Mouse (Mus musculus): ENCODE data around the gene Olfr1026. TPM values are rescaled to one million over a fixed set of nuclear protein-coding genes. Genes with fewer than 3 reads are reported as not detected.

The Olfr1026 gene
- polyA plus RNA-seq (2016; fragmentation: Nextera tagmentation; extraction: Ambion mirVana), result not detected in 2 replicates

DNA sequence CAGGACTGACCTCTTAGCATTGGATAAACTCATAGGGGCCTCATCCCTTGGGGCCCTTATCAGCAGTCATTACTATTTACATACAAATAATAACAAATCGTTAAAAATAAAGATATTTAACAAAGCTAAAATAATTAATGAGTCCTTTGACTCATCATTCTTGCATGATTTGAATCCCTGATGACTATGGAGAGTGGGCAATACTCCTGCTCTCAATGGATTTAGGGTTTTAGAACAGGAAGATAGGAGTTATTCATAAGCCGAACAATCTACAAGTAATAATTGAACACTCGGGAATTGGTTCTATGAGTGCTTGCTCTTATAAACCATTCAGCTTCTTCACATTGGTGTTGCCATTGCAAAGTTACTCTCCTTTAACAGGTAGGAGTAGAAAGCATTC lies at the start of gene Olfr1026:
Gene Olfr1026, plus strand, starts transcription at position 301 of the 400 bp plus-strand sequence.
- H3K27ac ChIP-seq, result no peak within 1 kb of the TSS
- no peaks in the 10 kb centered on the region for H3K27me3 ChIP-seq (ENCODE audit: insufficient read depth, poor library complexity, severe bottlenecking)
- H3K36me3 ChIP-seq, result no peaks in the 10 kb centered on the region
- WGBS, result 78% methylated on average over 3 of the region's 3 CpGs
- no peaks in the 10 kb centered on the region for H3K9me3 ChIP-seq
- no peak within 1 kb of the TSS for H3K4me3 ChIP-seq
- no peak for DNase-seq (ENCODE audit: low spot score)
- H3K4me1 ChIP-seq, result no peaks in the 10 kb centered on the region

DNA sequence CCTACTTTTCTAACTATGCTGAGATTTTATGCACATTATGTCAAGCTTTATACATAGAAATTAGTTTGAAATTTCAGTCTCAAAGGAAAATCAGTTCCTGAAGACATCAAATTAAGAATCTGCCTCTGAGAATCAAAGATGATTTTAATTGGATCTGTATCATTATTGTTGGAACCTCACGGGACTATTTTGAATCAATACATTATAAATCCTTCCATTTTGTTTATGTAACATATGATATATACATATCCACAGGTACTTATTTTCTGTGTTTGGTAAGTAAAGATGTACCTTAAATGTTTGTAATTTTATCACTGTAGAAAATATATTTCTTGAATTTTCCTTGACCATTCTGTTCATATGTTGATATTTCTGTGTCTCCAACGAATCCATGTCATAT lies 36.0 kb upstream of the Olfr1026 start, which contains the start of gene Olfr1023:
Gene Olfr1023, plus strand, starts transcription at position 301 of the 400 bp plus-strand sequence.
- H3K27ac ChIP-seq, result no peak within 1 kb of the TSS
- no peaks in the 10 kb centered on the region for H3K36me3 ChIP-seq

DNA sequence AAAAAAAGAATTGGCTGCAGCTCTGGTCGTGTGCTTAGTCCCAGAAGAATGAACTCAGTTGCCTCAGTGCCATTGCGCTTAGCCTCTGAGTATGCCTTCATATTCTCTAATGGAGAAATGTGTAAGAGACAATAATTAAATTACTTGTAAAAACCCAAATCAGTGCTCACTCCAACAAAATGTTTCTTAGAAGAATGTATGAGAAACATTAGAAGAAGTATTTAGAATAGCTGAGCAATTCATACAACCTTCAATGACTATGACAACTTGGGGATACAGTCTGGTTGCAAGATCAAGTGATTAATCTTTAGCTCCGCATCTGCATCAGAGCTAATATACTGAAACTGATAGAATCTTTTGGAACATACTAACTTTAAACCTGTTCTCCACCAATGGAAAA lies 16.4 kb upstream of the Olfr1026 start, which contains the start of gene Olfr1024:
Gene Olfr1024, minus strand, starts transcription at position 101 of the 400 bp plus-strand sequence.
- no peak for DNase-seq (ENCODE audit: low spot score)
- no peaks in the 10 kb centered on the region for H3K4me1 ChIP-seq
- 81% methylated on average over 3 of the region's 3 CpGs for WGBS
- H3K36me3 ChIP-seq, result no peaks in the 10 kb centered on the region
- no peak within 1 kb of the TSS for H3K4me3 ChIP-seq
- no peak within 1 kb of the TSS for H3K27ac ChIP-seq
- H3K27me3 ChIP-seq (ENCODE audit: insufficient read depth, poor library complexity, severe bottlenecking), result no peaks in the 10 kb centered on the region
- no peaks in the 10 kb centered on the region for H3K9me3 ChIP-seq

More for the DNA sequence above, 36.0 kb upstream of the Olfr1026 start, which contains the start of gene Olfr1023:
- 74% methylated on average over 2 of the region's 2 CpGs for WGBS
- Histone ChIP-seq H3K4me1 (no peaks in the 10 kb centered on the region), H3K9me3 (no peaks in the 10 kb centered on the region), H3K27me3 (ENCODE audit: insufficient read depth, poor library complexity, severe bottlenecking) (no peaks in the 10 kb centered on the region), H3K4me3 (no peak within 1 kb of the TSS)
- DNase-seq (ENCODE audit: low spot score), result no peak

DNA sequence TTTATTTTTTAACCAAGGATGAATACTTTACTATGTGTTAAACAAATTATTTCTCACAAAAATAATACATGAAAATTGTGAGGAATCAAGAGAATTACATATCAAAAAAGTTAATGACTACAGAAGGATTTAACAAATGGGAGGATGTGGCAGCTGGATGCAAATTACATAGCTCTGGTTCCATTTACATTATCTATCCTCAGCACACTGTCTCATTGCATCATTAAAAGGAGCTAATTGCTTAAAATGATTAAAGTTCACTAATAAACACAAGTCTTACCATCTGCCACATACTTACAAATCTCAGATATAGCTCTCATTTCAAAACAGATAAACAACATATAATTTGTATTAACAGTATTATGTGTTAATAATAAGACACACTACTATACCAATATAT lies 8.2 kb upstream of the Olfr1026 start:
- Histone ChIP-seq H3K36me3 (no peaks in the 10 kb centered on the region), H3K9me3 (no peaks in the 10 kb centered on the region), H3K4me1 (no peaks in the 10 kb centered on the region), H3K4me3 (no peak overlapping the region), H3K27me3 (ENCODE audit: insufficient read depth, poor library complexity, severe bottlenecking) (no peaks in the 10 kb centered on the region), H3K27ac (no peak overlapping the region)
- DNase-seq (ENCODE audit: low spot score), result no peak

DNA sequence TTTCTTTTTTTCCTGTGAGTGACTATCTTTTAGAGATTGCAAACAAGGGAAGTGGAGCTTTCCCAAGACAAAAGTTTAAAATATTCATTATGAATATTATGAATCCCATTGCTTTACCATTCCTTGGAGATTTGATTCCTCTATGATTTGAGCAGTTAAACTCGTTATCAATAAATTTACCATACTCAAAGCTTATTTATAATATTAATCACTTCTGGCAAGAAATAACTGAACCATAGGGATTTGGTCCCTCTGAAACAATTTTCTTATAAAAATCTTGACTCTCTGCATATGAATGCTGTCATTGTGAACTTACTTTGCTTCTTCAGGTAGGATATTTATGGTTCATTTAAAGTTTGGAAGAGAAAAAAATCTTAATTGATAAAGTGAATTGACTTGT lies 6.5 kb upstream of the Olfr1026 start, which contains the start of gene Olfr1025-ps1:
Gene Olfr1025-ps1, plus strand, starts transcription at position 301 of the 400 bp plus-strand sequence.
- DNase-seq (ENCODE audit: low spot score), result no peak
- Histone ChIP-seq H3K36me3 (no peaks in the 10 kb centered on the region), H3K4me1 (no peaks in the 10 kb centered on the region), H3K9me3 (no peaks in the 10 kb centered on the region), H3K27ac (no peak within 1 kb of the TSS), H3K27me3 (ENCODE audit: insufficient read depth, poor library complexity, severe bottlenecking) (no peaks in the 10 kb centered on the region), H3K4me3 (no peak within 1 kb of the TSS)
- WGBS, result 66% methylated on average over 1 of the region's 1 CpGs

DNA sequence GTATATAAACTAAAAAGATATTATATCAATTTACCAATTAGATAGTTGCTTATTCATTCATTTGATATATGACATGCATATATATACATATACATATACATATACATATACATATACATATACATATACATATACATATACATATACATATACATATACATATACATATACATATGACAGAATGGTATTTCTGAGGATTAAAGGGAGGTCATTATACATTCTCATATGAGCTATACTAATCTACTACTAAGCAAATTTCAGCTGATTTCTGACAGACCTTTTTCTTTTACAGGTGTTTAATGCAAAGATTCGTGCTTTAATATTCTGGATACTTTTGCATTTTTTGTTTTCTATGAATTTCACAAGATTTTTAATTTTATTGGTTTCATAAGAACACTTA lies 28.8 kb downstream of the Olfr1026 start, which contains the start of gene Olfr1028:
Gene Olfr1028, plus strand, starts transcription at position 301 of the 400 bp plus-strand sequence.
- Histone ChIP-seq H3K27ac (no peak within 1 kb of the TSS), H3K27me3 (ENCODE audit: insufficient read depth, poor library complexity, severe bottlenecking) (no peaks in the 10 kb centered on the region), H3K9me3 (no peaks in the 10 kb centered on the region), H3K4me3 (no peak within 1 kb of the TSS), H3K4me1 (no peaks in the 10 kb centered on the region), H3K36me3 (no peaks in the 10 kb centered on the region)
- DNase-seq (ENCODE audit: low spot score), result no peak
- 82% methylated on average over 1 of the region's 1 CpGs for WGBS

DNA sequence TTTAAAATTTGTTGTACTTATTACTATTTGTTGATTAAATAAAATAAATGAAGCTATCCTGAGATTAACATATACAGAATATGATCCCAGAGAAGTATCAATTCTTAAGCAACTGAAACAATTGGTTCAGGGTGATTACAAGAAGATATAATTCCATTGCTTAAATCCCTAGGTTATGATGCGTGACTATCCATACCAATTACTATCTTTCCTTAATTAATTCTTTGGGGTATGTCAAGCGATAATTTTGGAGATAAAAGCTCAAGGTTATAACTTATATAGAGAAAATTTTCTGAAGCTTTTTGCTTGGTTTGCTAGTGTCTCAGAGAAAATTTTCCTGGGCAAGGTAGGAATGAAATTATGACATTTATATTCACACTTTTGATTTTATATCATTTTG lies 52.2 kb downstream of the Olfr1026 start, which contains the start of gene Olfr1029:
Gene Olfr1029, plus strand, starts transcription at position 301 of the 400 bp plus-strand sequence.
- DNase-seq (ENCODE audit: low spot score), result no peak
- Histone ChIP-seq H3K27me3 (ENCODE audit: insufficient read depth, poor library complexity, severe bottlenecking) (no peaks in the 10 kb centered on the region), H3K4me1 (no peaks in the 10 kb centered on the region), H3K4me3 (no peak within 1 kb of the TSS), H3K27ac (no peak within 1 kb of the TSS), H3K36me3 (no peaks in the 10 kb centered on the region), H3K9me3 (no peaks in the 10 kb centered on the region)
- 73% methylated on average over 2 of the region's 2 CpGs for WGBS

Other genes with a start within 250 kb of the Olfr1026 start
- not detected in 2 replicates for gene Olfr1006, start 242.8 kb upstream of the Olfr1026 start, polyA plus RNA-seq (2016; fragmentation: Nextera tagmentation; extraction: Ambion mirVana)
- gene Olfr1008, start 232.1 kb upstream of the Olfr1026 start, polyA plus RNA-seq (2016; fragmentation: Nextera tagmentation; extraction: Ambion mirVana), result not detected in 2 replicates
- not detected in 2 replicates for gene Olfr1009, start 206.1 kb upstream of the Olfr1026 start, polyA plus RNA-seq (2016; fragmentation: Nextera tagmentation; extraction: Ambion mirVana)
- not detected in 2 replicates for gene Olfr1012, start 158.8 kb upstream of the Olfr1026 start, polyA plus RNA-seq (2016; fragmentation: Nextera tagmentation; extraction: Ambion mirVana)
- not detected in 2 replicates for gene Olfr1013, start 154.5 kb upstream of the Olfr1026 start, polyA plus RNA-seq (2016; fragmentation: Nextera tagmentation; extraction: Ambion mirVana)
- gene Olfr1014, start 148.8 kb upstream of the Olfr1026 start, polyA plus RNA-seq (2016; fragmentation: Nextera tagmentation; extraction: Ambion mirVana), result not detected in 2 replicates
- not detected in 2 replicates for gene Olfr1015, start 139.5 kb upstream of the Olfr1026 start, polyA plus RNA-seq (2016; fragmentation: Nextera tagmentation; extraction: Ambion mirVana)
- gene Olfr1016, start 119.0 kb upstream of the Olfr1026 start, polyA plus RNA-seq (2016; fragmentation: Nextera tagmentation; extraction: Ambion mirVana), result not detected in 2 replicates
- not detected in 2 replicates for gene Olfr1018, start 103.1 kb upstream of the Olfr1026 start, polyA plus RNA-seq (2016; fragmentation: Nextera tagmentation; extraction: Ambion mirVana)
- not detected in 2 replicates for gene Olfr1019, start 76.1 kb upstream of the Olfr1026 start, polyA plus RNA-seq (2016; fragmentation: Nextera tagmentation; extraction: Ambion mirVana)
- gene Olfr1020, start 74.5 kb upstream of the Olfr1026 start, polyA plus RNA-seq (2016; fragmentation: Nextera tagmentation; extraction: Ambion mirVana), result not detected in 2 replicates
- not detected in 2 replicates for gene Olfr1022, start 53.0 kb upstream of the Olfr1026 start, polyA plus RNA-seq (2016; fragmentation: Nextera tagmentation; extraction: Ambion mirVana)
- gene Olfr1023, start 35.9 kb upstream of the Olfr1026 start, polyA plus RNA-seq (2016; fragmentation: Nextera tagmentation; extraction: Ambion mirVana), result not detected in 2 replicates
- not detected in 2 replicates for gene Olfr1024, start 16.5 kb upstream of the Olfr1026 start, polyA plus RNA-seq (2016; fragmentation: Nextera tagmentation; extraction: Ambion mirVana)
- not detected in 2 replicates for gene Olfr1025-ps1, start 6.4 kb upstream of the Olfr1026 start, polyA plus RNA-seq (2016; fragmentation: Nextera tagmentation; extraction: Ambion mirVana)
- not detected in 2 replicates for gene Olfr1028, start 28.9 kb downstream of the Olfr1026 start, polyA plus RNA-seq (2016; fragmentation: Nextera tagmentation; extraction: Ambion mirVana)
- not detected in 2 replicates for gene Olfr1029, start 52.3 kb downstream of the Olfr1026 start, polyA plus RNA-seq (2016; fragmentation: Nextera tagmentation; extraction: Ambion mirVana)
- gene Olfr1030, start 57.7 kb downstream of the Olfr1026 start, polyA plus RNA-seq (2016; fragmentation: Nextera tagmentation; extraction: Ambion mirVana), result not detected in 2 replicates
- gene Olfr1031, start 68.7 kb downstream of the Olfr1026 start, polyA plus RNA-seq (2016; fragmentation: Nextera tagmentation; extraction: Ambion mirVana), result not detected in 2 replicates
- gene Olfr1032, start 84.0 kb downstream of the Olfr1026 start, polyA plus RNA-seq (2016; fragmentation: Nextera tagmentation; extraction: Ambion mirVana), result not detected in 2 replicates
- 0.21 TPM in 1 of 2 replicates, not detected in the other for gene Olfr1033, start 99.1 kb downstream of the Olfr1026 start, polyA plus RNA-seq (2016; fragmentation: Nextera tagmentation; extraction: Ambion mirVana)
- gene Olfr1034, start 124.3 kb downstream of the Olfr1026 start, polyA plus RNA-seq (2016; fragmentation: Nextera tagmentation; extraction: Ambion mirVana), result not detected in 2 replicates
- not detected in 2 replicates for gene Olfr1036, start 152.4 kb downstream of the Olfr1026 start, polyA plus RNA-seq (2016; fragmentation: Nextera tagmentation; extraction: Ambion mirVana)
- not detected in 2 replicates for gene Olfr1037, start 165.8 kb downstream of the Olfr1026 start, polyA plus RNA-seq (2016; fragmentation: Nextera tagmentation; extraction: Ambion mirVana)
- not detected in 2 replicates for gene Olfr1039, start 214.4 kb downstream of the Olfr1026 start, polyA plus RNA-seq (2016; fragmentation: Nextera tagmentation; extraction: Ambion mirVana)
- not detected in 2 replicates for gene Olfr1040, start 225.2 kb downstream of the Olfr1026 start, polyA plus RNA-seq (2016; fragmentation: Nextera tagmentation; extraction: Ambion mirVana)
- gene Olfr1042, start 240.3 kb downstream of the Olfr1026 start, polyA plus RNA-seq (2016; fragmentation: Nextera tagmentation; extraction: Ambion mirVana), result not detected in 2 replicates
- gene Olfr1043, start 246.0 kb downstream of the Olfr1026 start, polyA plus RNA-seq (2016; fragmentation: Nextera tagmentation; extraction: Ambion mirVana), result not detected in 2 replicates

All from heart, embryonic 10.5 days (tissue).